Mouse (Mus musculus) liver, embryonic 15.5 days (tissue): ENCODE data around the gene Adamtsl1. TPM values are rescaled to one million over a fixed set of nuclear protein-coding genes. Genes with fewer than 3 reads are reported as not detected.

ENCODE experiments used
- ATAC-seq: fragments of 200-750 bp; cut with Nextera tagmentation; 2 replicates; pipeline ENCODE4 v1.8.0; 2017; ENCODE audit warnings: moderate number of reproducible peaks, mild to moderate bottlenecking, moderate library complexity; ENCODE audit not compliant: insufficient read depth
- H3K27ac ChIP-seq: fragments of 300-500 bp; sonication (generic); replicated peaks from 2 replicates; pipeline ENCODE4 v1.5.1; 2015; ENCODE audit warnings: mild to moderate bottlenecking, inconsistent platforms
- H3K27me3 ChIP-seq: fragments of 300-500 bp; sonication (generic); 2 replicates; pipeline ENCODE4 v1.6.1; 2015; ENCODE audit warnings: mild to moderate bottlenecking, inconsistent platforms
- H3K36me3 ChIP-seq: fragments of 300-500 bp; sonication (generic); replicated peaks from 2 replicates; pipeline ENCODE4 v1.6.1; 2015; ENCODE audit warnings: moderate library complexity, mild to moderate bottlenecking, inconsistent platforms
- H3K4me1 ChIP-seq: fragments of 300-500 bp; sonication (generic); replicated peaks from 2 replicates; pipeline ENCODE4 v1.6.1; 2015; ENCODE audit warnings: inconsistent platforms
- H3K4me2 ChIP-seq: fragments of 300-500 bp; sonication (generic); 2 replicates; pipeline ENCODE4 v1.6.1; 2015; ENCODE audit warnings: moderate library complexity, mild to moderate bottlenecking, inconsistent platforms
- H3K4me3 ChIP-seq: fragments of 300-500 bp; sonication (generic); replicated peaks from 2 replicates; pipeline ENCODE4 v1.5.1; 2015; ENCODE audit warnings: mild to moderate bottlenecking, inconsistent platforms
- H3K9ac ChIP-seq: fragments of 300-500 bp; sonication (generic); 2 replicates; pipeline ENCODE4 v1.6.1; 2015; ENCODE audit warnings: moderate library complexity, mild to moderate bottlenecking, inconsistent platforms
- H3K9me3 ChIP-seq: fragments of 300-500 bp; sonication (generic); replicated peaks from 2 replicates; pipeline ENCODE4 v1.6.1; 2016; ENCODE audit warnings: inconsistent platforms
- WGBS: fragments of 180-500 bp; shearing (Covaris S2); methylation state at CpG from one replicate; pipeline ENCODE4 v1.1.7; 2015; ENCODE audit warnings: mixed read lengths; ENCODE audit not compliant: insufficient replicate concordance; 5-methylcytosine and 5-hydroxymethylcytosine counted together
- polyA plus RNA-seq: library from polyadenylated mRNA; unstranded; fragments of >200 nt; fragmentation: Nextera tagmentation; extraction: Ambion mirVana; gene quantifications from 2 replicates; pipeline ENCODE4 v1.2.1, GENCODE M21; 2015

The Adamtsl1 gene
- polyA plus RNA-seq, 1 experiment from 2014 or later = 0.47 TPM

GRCm38 (mm10) chr4:85801805-85802204 lies 287.8 kb downstream of the Adamtsl1 start:
- Histone ChIP-seq H3K4me2 (no peak overlapping the region), H3K4me1 (no peaks in the 10 kb centered on the region), H3K9ac (no peak overlapping the region), H3K36me3 (no peaks in the 10 kb centered on the region), H3K4me3 (no peak overlapping the region), H3K27ac (no peak overlapping the region), H3K27me3 (no peaks in the 10 kb centered on the region), H3K9me3 (no peaks in the 10 kb centered on the region)
- ATAC-seq = no peak
- WGBS = 2% methylated on average over 8 of the region's 8 CpGs

GRCm38 (mm10) chr4:85814418-85814817 lies 300.4 kb downstream of the Adamtsl1 start:
- 46% methylated on average over 3 of the region's 3 CpGs for WGBS
- no peaks in the 10 kb centered on the region for H3K27me3 ChIP-seq
- H3K9me3 ChIP-seq = no peaks in the 10 kb centered on the region
- no peak overlapping the region for H3K4me2 ChIP-seq
- no peaks in the 10 kb centered on the region for H3K36me3 ChIP-seq
- no peak for ATAC-seq
- H3K4me3 ChIP-seq = no peak overlapping the region
- no peaks in the 10 kb centered on the region for H3K4me1 ChIP-seq
- H3K9ac ChIP-seq = no peak overlapping the region
- no peak overlapping the region for H3K27ac ChIP-seq

GRCm38 (mm10) chr4:85818504-85818903 lies 304.5 kb downstream of the Adamtsl1 start:
- no peak for ATAC-seq
- no peak overlapping the region for H3K4me2 ChIP-seq
- 43% methylated on average over 2 of the region's 2 CpGs for WGBS

GRCm38 (mm10) chr4:85819169-85819568 lies 305.2 kb downstream of the Adamtsl1 start:
- H3K4me3 ChIP-seq = no peak overlapping the region
- no peak for ATAC-seq

More at GRCm38 (mm10) chr4:85818504-85818903, 304.5 kb downstream of the Adamtsl1 start:
- H3K9ac ChIP-seq = no peak overlapping the region
- H3K4me1 ChIP-seq = no peaks in the 10 kb centered on the region
- H3K4me3 ChIP-seq = no peak overlapping the region
- H3K36me3 ChIP-seq = no peaks in the 10 kb centered on the region
- no peaks in the 10 kb centered on the region for H3K9me3 ChIP-seq
- no peak overlapping the region for H3K27ac ChIP-seq
- H3K27me3 ChIP-seq = no peaks in the 10 kb centered on the region

GRCm38 (mm10) chr4:85819921-85820320 lies 305.9 kb downstream of the Adamtsl1 start:
- no peaks in the 10 kb centered on the region for H3K27me3 ChIP-seq
- whole genome bisulfite sequencing = 11% methylated on average over 1 of the region's 1 CpGs
- no peak overlapping the region for H3K4me2 ChIP-seq
- H3K27ac ChIP-seq = no peak overlapping the region
- no peak for ATAC-seq
- H3K4me3 ChIP-seq = no peak overlapping the region
- no peaks in the 10 kb centered on the region for H3K4me1 ChIP-seq
- no peaks in the 10 kb centered on the region for H3K9me3 ChIP-seq
- H3K36me3 ChIP-seq = no peaks in the 10 kb centered on the region
- no peak overlapping the region for H3K9ac ChIP-seq

More at GRCm38 (mm10) chr4:85819169-85819568, 305.2 kb downstream of the Adamtsl1 start:
- no peak overlapping the region for H3K27ac ChIP-seq
- H3K9ac ChIP-seq = no peak overlapping the region
- WGBS = 56% methylated on average over 1 of the region's 1 CpGs
- H3K27me3 ChIP-seq = no peaks in the 10 kb centered on the region
- H3K4me2 ChIP-seq = no peak overlapping the region
- no peaks in the 10 kb centered on the region for H3K4me1 ChIP-seq
- H3K36me3 ChIP-seq = no peaks in the 10 kb centered on the region
- no peaks in the 10 kb centered on the region for H3K9me3 ChIP-seq

GRCm38 (mm10) chr4:85823952-85824704 lies 310.2 kb downstream of the Adamtsl1 start:
- WGBS = 61% methylated on average over 8 of the region's 8 CpGs
- Histone ChIP-seq H3K36me3 (no peaks in the 10 kb centered on the region), H3K27ac (no peak overlapping the region), H3K9me3 (no peaks in the 10 kb centered on the region), H3K27me3 (no peaks in the 10 kb centered on the region), H3K9ac (no peak overlapping the region), H3K4me1 (no peaks in the 10 kb centered on the region), H3K4me2 (no peak overlapping the region), H3K4me3 (no peak overlapping the region)
- ATAC-seq = no peak

GRCm38 (mm10) chr4:85824705-85825085 lies 310.7 kb downstream of the Adamtsl1 start:
- Histone ChIP-seq H3K9me3 (no peaks in the 10 kb centered on the region), H3K4me2 (no peak overlapping the region), H3K27ac (no peak overlapping the region), H3K27me3 (no peaks in the 10 kb centered on the region), H3K4me1 (no peaks in the 10 kb centered on the region), H3K9ac (no peak overlapping the region), H3K36me3 (no peaks in the 10 kb centered on the region), H3K4me3 (no peak overlapping the region)
- 53% methylated on average over 1 of the region's 1 CpGs for WGBS
- no peak for ATAC-seq

GRCm38 (mm10) chr4:85837058-85837457 lies 323.1 kb downstream of the Adamtsl1 start:
- no peak overlapping the region for H3K4me2 ChIP-seq
- no peaks in the 10 kb centered on the region for H3K4me1 ChIP-seq
- H3K9ac ChIP-seq = no peak overlapping the region
- H3K36me3 ChIP-seq = no peaks in the 10 kb centered on the region
- H3K4me3 ChIP-seq = no peak overlapping the region
- no peaks in the 10 kb centered on the region for H3K27me3 ChIP-seq
- H3K9me3 ChIP-seq = no peaks in the 10 kb centered on the region
- no peak for ATAC-seq
- H3K27ac ChIP-seq = no peak overlapping the region

- Histone ChIP-seq H3K4me1 (no peaks in the 10 kb centered on the region), H3K4me3 (no peak overlapping the region), H3K27ac (no peak overlapping the region), H3K36me3 (no peaks in the 10 kb centered on the region), H3K9me3 (no peaks in the 10 kb centered on the region), H3K4me2 (no peak overlapping the region), H3K27me3 (no peaks in the 10 kb centered on the region), H3K9ac (no peak overlapping the region)
- no peak for ATAC-seq
- 45% methylated on average over 5 of the region's 5 CpGs for WGBS
These were observed 323.6 kb downstream of the Adamtsl1 start for GRCm38 (mm10) chr4:85837532-85837965.

GRCm38 (mm10) chr4:85838031-85838430 lies 324.1 kb downstream of the Adamtsl1 start:
- no peak overlapping the region for H3K4me3 ChIP-seq
- 55% methylated on average over 5 of the region's 5 CpGs for WGBS
- ATAC-seq = no peak

GRCm38 (mm10) chr4:85842113-85842512 lies 328.1 kb downstream of the Adamtsl1 start:
- H3K4me3 ChIP-seq = no peak overlapping the region
- ATAC-seq = no peak
- no peaks in the 10 kb centered on the region for H3K9me3 ChIP-seq
- no peaks in the 10 kb centered on the region for H3K36me3 ChIP-seq
- no peak overlapping the region for H3K4me2 ChIP-seq
- H3K9ac ChIP-seq = no peak overlapping the region
- H3K27me3 ChIP-seq = no peaks in the 10 kb centered on the region
- 69% methylated on average over 9 of the region's 9 CpGs for WGBS
- no peak overlapping the region for H3K27ac ChIP-seq
- H3K4me1 ChIP-seq = no peaks in the 10 kb centered on the region

More at GRCm38 (mm10) chr4:85838031-85838430, 324.1 kb downstream of the Adamtsl1 start:
- Histone ChIP-seq H3K36me3 (no peaks in the 10 kb centered on the region), H3K4me2 (no peak overlapping the region), H3K9ac (no peak overlapping the region), H3K27me3 (no peaks in the 10 kb centered on the region), H3K4me1 (no peaks in the 10 kb centered on the region), H3K27ac (no peak overlapping the region), H3K9me3 (no peaks in the 10 kb centered on the region)

- no peaks in the 10 kb centered on the region for H3K9me3 ChIP-seq
- no peak overlapping the region for H3K4me2 ChIP-seq
- no peaks in the 10 kb centered on the region for H3K36me3 ChIP-seq
- no peak overlapping the region for H3K27ac ChIP-seq
- no peak overlapping the region for H3K9ac ChIP-seq
- no peaks in the 10 kb centered on the region for H3K27me3 ChIP-seq
- no peak for ATAC-seq
- H3K4me1 ChIP-seq = no peaks in the 10 kb centered on the region
- H3K4me3 ChIP-seq = no peak overlapping the region
These were observed 330.4 kb downstream of the Adamtsl1 start for GRCm38 (mm10) chr4:85844381-85844780.
